Mouse (Mus musculus) telencephalon, adult 2 months (tissue): ENCODE measurements at regions not wholly inside any gene's neighbourhood (a gene's known extent, or its start where the extent isn't known, plus 50 kb on each side); places are given as distances from the start of the nearest gene placed in this dataset.
"Not testable (repeated sequence)": the region's sequence is repeated elsewhere in the genome, so short reads cannot be mapped to it uniquely, and the experiment has no call there.

Source experiments
- DNase-seq: peaks from one replicate; pipeline ENCODE4 v3.0.0-alpha.2; 2011; ENCODE audit warnings: low read depth, low spot score

GRCm38 (mm10) chr8:126877039-126877365 lies 68.6 kb downstream of the Tomm20 start:
- DNase-seq, result no peak

- DNase-seq, result no peak
Measured at GRCm38 (mm10) chr8:126876300-126877038, 69.2 kb downstream of the Tomm20 start.

GRCm38 (mm10) chr8:126875491-126876155 lies 70.0 kb downstream of the Tomm20 start:
- no peak for DNase-seq

- no peak for DNase-seq
Measured at GRCm38 (mm10) chr8:126874846-126875245, 70.8 kb downstream of the Tomm20 start.

GRCm38 (mm10) chr8:126874126-126874730 lies 71.4 kb downstream of the Tomm20 start:
- no peak for DNase-seq

- DNase-seq, result no peak
Measured at GRCm38 (mm10) chr8:126873306-126873705, 72.3 kb downstream of the Tomm20 start.

GRCm38 (mm10) chr8:126872574-126872973 lies 73.1 kb downstream of the Tomm20 start:
- DNase-seq, result no peak

- DNase-seq, result peak; percentile 45
Measured at GRCm38 (mm10) chr8:126872133-126872532, 73.5 kb downstream of the Tomm20 start.

GRCm38 (mm10) chr8:126869464-126869850 lies 76.2 kb downstream of the Tomm20 start:
- DNase-seq, result no peak

- DNase-seq, result no peak
Measured at GRCm38 (mm10) chr8:126868831-126869463, 76.7 kb downstream of the Tomm20 start.

GRCm38 (mm10) chr8:126867121-126867988 lies 78.3 kb downstream of the Tomm20 start:
- no peak for DNase-seq

- DNase-seq, result no peak
Measured at GRCm38 (mm10) chr8:126864314-126864948, 81.2 kb downstream of the Tomm20 start.

- DNase-seq, result not testable (repeated sequence)
Measured at GRCm38 (mm10) chr8:126863661-126864060, 82.0 kb downstream of the Tomm20 start.

- DNase-seq, result no peak
Measured at GRCm38 (mm10) chr8:126861754-126862153, 83.9 kb downstream of the Tomm20 start.

- no peak for DNase-seq
Measured at GRCm38 (mm10) chr8:126860630-126861029, 85.0 kb downstream of the Tomm20 start.

- DNase-seq, result no peak
Measured at GRCm38 (mm10) chr8:126859706-126860424, 85.8 kb downstream of the Tomm20 start.

GRCm38 (mm10) chr8:126857307-126858203 lies 88.1 kb downstream of the Tomm20 start:
- no peak for DNase-seq

- DNase-seq, result no peak
Measured at GRCm38 (mm10) chr8:126855914-126856313, 89.7 kb downstream of the Tomm20 start.

GRCm38 (mm10) chr8:126855056-126855609 lies 90.5 kb downstream of the Tomm20 start:
- DNase-seq, result no peak
